Mouse (Mus musculus): Measurements from ENCODE around the gene Rps26. TPM values are rescaled to one million over a fixed set of nuclear protein-coding genes. Genes with fewer than 3 reads are reported as not detected.

The Rps26 gene
- polyA plus RNA-seq, 1 experiment from 2014 or later = 519 TPM

GRCm38 (mm10) chr10:128592797-128593196 lies 33.8 kb downstream of the Rps26 start:
- no peak for TF ChIP-seq CTCF (IDR thresholded peaks at IDR 0.05; ENCODE audit: low read depth)
- Histone ChIP-seq H3K36me3 (ENCODE audit: control insufficient read depth, insufficient read depth) (no peaks in the 10 kb centered on the region), H3K9ac (ENCODE audit: low read depth, low read length) (no peak overlapping the region), H3K4me2 (replicated peaks; ENCODE audit: low read depth) (no peak overlapping the region), H3K27ac (ENCODE audit: low read depth, low read length) (no peak overlapping the region), H3K4me1 (replicated peaks; ENCODE audit: control insufficient read depth, insufficient read depth, low read length) (no peaks in the 10 kb centered on the region), H3K9me3 (ENCODE audit: control insufficient read depth) (no peaks in the 10 kb centered on the region), H3K4me3 (ENCODE audit: low read depth, low read length) (no peak overlapping the region), H3K27me3 (replicated peaks; ENCODE audit: control insufficient read depth, insufficient read depth, low read length) (peaks cover 4% of the 10 kb centered on the region; the same call in 1 of the 2 replicates)
- ATAC-seq = no peak
- WGBS = 75% methylated on average over 5 of the region's 5 CpGs

- H3K9me3 ChIP-seq (ENCODE audit: control insufficient read depth) = no peaks in the 10 kb centered on the region
- H3K9ac ChIP-seq (ENCODE audit: low read depth, low read length) = no peak overlapping the region
- no peak overlapping the region for H3K4me2 ChIP-seq (replicated peaks; ENCODE audit: low read depth)
- H3K27me3 ChIP-seq (replicated peaks; ENCODE audit: control insufficient read depth, insufficient read depth, low read length) = peaks cover 4% of the 10 kb centered on the region; the same call in 1 of the 2 replicates
- H3K4me1 ChIP-seq (replicated peaks; ENCODE audit: control insufficient read depth, insufficient read depth, low read length) = no peaks in the 10 kb centered on the region
- no peak overlapping the region for H3K4me3 ChIP-seq (ENCODE audit: low read depth, low read length)
- no peak overlapping the region for H3K27ac ChIP-seq (ENCODE audit: low read depth, low read length)
- TF ChIP-seq CTCF (IDR thresholded peaks at IDR 0.05; ENCODE audit: low read depth) = no peak
- WGBS = 72% methylated on average over 6 of the region's 6 CpGs
- H3K36me3 ChIP-seq (ENCODE audit: control insufficient read depth, insufficient read depth) = no peaks in the 10 kb centered on the region
- ATAC-seq = no peak
Measured at GRCm38 (mm10) chr10:128591436-128591835, 35.1 kb downstream of the Rps26 start.

GRCm38 (mm10) chr10:128590193-128590690 lies 36.3 kb downstream of the Rps26 start:
- peak overlapping the region; percentile 62 for H3K4me3 ChIP-seq (ENCODE audit: low read depth, low read length)
- peak overlapping the region; percentile 98 for H3K27ac ChIP-seq (ENCODE audit: low read depth, low read length)
- under 1% methylated on average over 33 of the region's 43 CpGs for WGBS
- H3K9me3 ChIP-seq (ENCODE audit: control insufficient read depth) = no peaks in the 10 kb centered on the region
- peaks cover 5% of the 10 kb centered on the region; the same call in 1 of the 2 replicates for H3K36me3 ChIP-seq (ENCODE audit: control insufficient read depth, insufficient read depth)
- peak overlapping the region; percentile 77 for H3K9ac ChIP-seq (ENCODE audit: low read depth, low read length)
- H3K4me2 ChIP-seq (replicated peaks; ENCODE audit: low read depth) = peak overlapping the region; percentile 95
- no peaks in the 10 kb centered on the region for H3K4me1 ChIP-seq (replicated peaks; ENCODE audit: control insufficient read depth, insufficient read depth, low read length)
- peak; percentile 90 for TF ChIP-seq CTCF (IDR thresholded peaks at IDR 0.05; ENCODE audit: low read depth)
- peaks cover 4% of the 10 kb centered on the region; the same call in 1 of the 2 replicates for H3K27me3 ChIP-seq (replicated peaks; ENCODE audit: control insufficient read depth, insufficient read depth, low read length)
- no peak for ATAC-seq

- under 1% methylated on average over 43 of the region's 43 CpGs for WGBS
- Histone ChIP-seq H3K4me3 (ENCODE audit: low read depth, low read length) (peak within 1 kb of the TSS; percentile 62), H3K4me2 (replicated peaks; ENCODE audit: low read depth) (peak within 1 kb of the TSS; percentile 95), H3K36me3 (ENCODE audit: control insufficient read depth, insufficient read depth) (peaks cover 5% of the 10 kb centered on the region; the same call in 1 of the 2 replicates), H3K4me1 (replicated peaks; ENCODE audit: control insufficient read depth, insufficient read depth, low read length) (no peaks in the 10 kb centered on the region), H3K27me3 (replicated peaks; ENCODE audit: control insufficient read depth, insufficient read depth, low read length) (peaks cover 4% of the 10 kb centered on the region; the same call in 1 of the 2 replicates), H3K27ac (ENCODE audit: low read depth, low read length) (peak within 1 kb of the TSS; percentile 98), H3K9ac (ENCODE audit: low read depth, low read length) (peak within 1 kb of the TSS; percentile 77), H3K9me3 (ENCODE audit: control insufficient read depth) (no peaks in the 10 kb centered on the region)
- no peak for TF ChIP-seq CTCF (IDR thresholded peaks at IDR 0.05; ENCODE audit: low read depth)
- ATAC-seq = peak; percentile 62
Measured at GRCm38 (mm10) chr10:128589464-128590192, 36.9 kb downstream of the Rps26 start, which contains the start of gene Erbb3. Erbb3 (minus strand) TSS chr10:128589652.

- peaks cover 5% of the 10 kb centered on the region; the same call in 1 of the 2 replicates for H3K36me3 ChIP-seq (ENCODE audit: control insufficient read depth, insufficient read depth)
- peak overlapping the region; percentile 98 for H3K27ac ChIP-seq (ENCODE audit: low read depth, low read length)
- 2% methylated on average over 23 of the region's 23 CpGs for WGBS
- H3K27me3 ChIP-seq (replicated peaks; ENCODE audit: control insufficient read depth, insufficient read depth, low read length) = peaks cover 4% of the 10 kb centered on the region; the same call in 1 of the 2 replicates
- TF ChIP-seq CTCF (IDR thresholded peaks at IDR 0.05; ENCODE audit: low read depth) = no peak
- ATAC-seq = peak; percentile 46
- H3K4me3 ChIP-seq (ENCODE audit: low read depth, low read length) = peak overlapping the region; percentile 62
- no peaks in the 10 kb centered on the region for H3K4me1 ChIP-seq (replicated peaks; ENCODE audit: control insufficient read depth, insufficient read depth, low read length)
- H3K4me2 ChIP-seq (replicated peaks; ENCODE audit: low read depth) = peak overlapping the region; percentile 95
- H3K9ac ChIP-seq (ENCODE audit: low read depth, low read length) = peak overlapping the region; percentile 77
- no peaks in the 10 kb centered on the region for H3K9me3 ChIP-seq (ENCODE audit: control insufficient read depth)
Measured at GRCm38 (mm10) chr10:128588775-128589463, 37.6 kb downstream of the Rps26 start.

GRCm38 (mm10) chr10:128588136-128588535 lies 38.4 kb downstream of the Rps26 start:
- peak overlapping the region; percentile 95 for H3K4me2 ChIP-seq (replicated peaks; ENCODE audit: low read depth)
- peaks cover 8% of the 10 kb centered on the region for H3K36me3 ChIP-seq (ENCODE audit: control insufficient read depth, insufficient read depth)
- no peak for TF ChIP-seq CTCF (IDR thresholded peaks at IDR 0.05; ENCODE audit: low read depth)
- peak overlapping the region; percentile 98 for H3K27ac ChIP-seq (ENCODE audit: low read depth, low read length)
- peak; percentile 5; the same call in 1 of the 2 replicates for ATAC-seq
- H3K4me3 ChIP-seq (ENCODE audit: low read depth, low read length) = peak overlapping the region; percentile 62
- no peaks in the 10 kb centered on the region for H3K9me3 ChIP-seq (ENCODE audit: control insufficient read depth)
- peaks cover 4% of the 10 kb centered on the region; the same call in 1 of the 2 replicates for H3K27me3 ChIP-seq (replicated peaks; ENCODE audit: control insufficient read depth, insufficient read depth, low read length)
- H3K9ac ChIP-seq (ENCODE audit: low read depth, low read length) = peak overlapping the region; percentile 77
- H3K4me1 ChIP-seq (replicated peaks; ENCODE audit: control insufficient read depth, insufficient read depth, low read length) = no peaks in the 10 kb centered on the region
- WGBS = 24% methylated on average over 1 of the region's 1 CpGs

Measured in intestine, postnatal 0 days (tissue).